Mouse (Mus musculus) limb, embryonic 15.5 days (tissue): Measurements from ENCODE around the gene Pcgf3. TPM values are rescaled to one million over a fixed set of nuclear protein-coding genes. Genes with fewer than 3 reads are reported as not detected.

Source experiments
- ATAC-seq: fragments of 200-750 bp; cut with Nextera tagmentation; 2 replicates; pipeline ENCODE4 v1.8.0; 2017; ENCODE audit warnings: low read depth, moderate TSS enrichment; ENCODE audit not compliant: insufficient number of reproducible peaks, low FRiP score, low TSS enrichment
- H3K27ac ChIP-seq: fragments of 300-500 bp; sonication (generic); 2 replicates; pipeline ENCODE4 v1.5.1; 2015; ENCODE audit warnings: moderate library complexity, mild to moderate bottlenecking, inconsistent platforms
- H3K27me3 ChIP-seq: fragments of 300-500 bp; sonication (generic); 2 replicates; pipeline ENCODE4 v1.6.1; 2015; ENCODE audit warnings: inconsistent platforms
- H3K36me3 ChIP-seq: fragments of 300-500 bp; sonication (generic); 2 replicates; pipeline ENCODE4 v1.6.1; 2015; ENCODE audit warnings: inconsistent platforms
- H3K4me1 ChIP-seq: fragments of 300-500 bp; sonication (generic); 2 replicates; pipeline ENCODE4 v1.6.1; 2015; ENCODE audit warnings: inconsistent platforms
- H3K4me2 ChIP-seq: fragments of 300-500 bp; sonication (generic); 2 replicates; pipeline ENCODE4 v1.6.1; 2015; ENCODE audit warnings: mild to moderate bottlenecking, inconsistent platforms
- H3K4me3 ChIP-seq: fragments of 300-500 bp; sonication (generic); 2 replicates; pipeline ENCODE4 v1.5.1; 2015; ENCODE audit warnings: mild to moderate bottlenecking, inconsistent platforms
- H3K9ac ChIP-seq: fragments of 300-500 bp; sonication (generic); 2 replicates; pipeline ENCODE4 v1.6.1; 2015; ENCODE audit warnings: inconsistent platforms
- H3K9me3 ChIP-seq: fragments of 300-500 bp; sonication (generic); 2 replicates; pipeline ENCODE4 v1.6.1; 2016; ENCODE audit warnings: inconsistent platforms
- WGBS: fragments of 180-500 bp; shearing (Covaris S2); methylation state at CpG from one replicate; pipeline ENCODE4 v1.1.7; 2015; 5-methylcytosine and 5-hydroxymethylcytosine counted together
- polyA plus RNA-seq: library from polyadenylated mRNA; unstranded; fragments of >200 nt; fragmentation: Nextera tagmentation; extraction: Ambion mirVana; gene quantifications from 2 replicates; pipeline ENCODE4 v1.2.1, GENCODE M21; 2015

Pcgf3 gene
- polyA plus RNA-seq: 19.3 and 21.1 TPM in 2 replicates

DNA sequence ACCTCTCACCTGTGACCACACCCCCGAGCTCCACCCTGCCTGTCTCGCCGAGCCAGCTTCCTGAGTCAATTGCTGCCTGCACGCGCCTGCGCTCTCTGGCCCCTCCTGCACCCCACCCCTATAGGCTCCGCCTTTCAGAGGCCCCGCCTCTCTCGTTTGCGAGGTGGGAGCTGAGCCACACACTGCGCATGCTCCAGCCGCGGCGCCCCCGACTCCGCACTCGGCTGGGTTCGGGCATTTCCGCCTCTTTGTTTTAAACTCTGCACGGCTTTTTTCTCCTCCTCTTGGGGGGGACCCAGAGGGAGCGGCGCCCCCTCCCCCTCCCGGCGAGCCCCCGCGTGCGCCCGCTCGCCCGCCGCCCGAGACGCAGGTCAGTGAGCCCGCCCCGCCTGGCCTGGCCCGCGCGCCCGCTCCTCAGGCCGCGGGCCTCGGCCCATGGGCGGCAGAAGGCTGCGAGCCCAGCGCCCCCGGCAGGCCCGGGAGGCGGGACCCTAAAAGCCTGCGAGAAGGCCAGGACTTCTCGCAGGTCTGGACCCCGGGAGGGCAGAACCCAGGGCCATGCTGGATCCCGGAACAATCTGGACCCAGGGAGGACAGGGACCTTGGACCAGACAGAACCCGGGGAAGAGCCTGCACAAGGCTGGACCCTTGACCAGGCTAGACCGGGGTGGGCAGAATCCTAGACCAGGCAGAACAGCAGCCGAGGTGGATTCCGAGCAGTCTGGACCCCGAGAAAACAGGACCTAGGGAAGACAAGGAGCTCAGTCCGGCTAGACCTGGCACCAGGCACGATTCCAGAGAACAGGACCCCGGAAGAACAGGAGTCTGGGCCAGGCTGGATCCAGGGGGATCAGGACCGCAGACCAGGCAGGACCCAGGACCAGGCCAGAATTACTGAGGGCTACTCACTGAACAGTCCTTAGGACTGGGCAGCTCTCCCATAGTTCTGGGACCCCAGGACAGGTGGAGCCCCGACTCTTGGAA, at the start of gene Pcgf3:
Gene Pcgf3 (plus strand): TSS at position 151 of the 984 bp plus-strand sequence.
- peak; percentile 96 for ATAC-seq
- Histone ChIP-seq H3K4me1 (peaks cover 25% of the 10 kb centered on the region), H3K27ac (peak within 1 kb of the TSS; percentile 82), H3K9me3 (no peaks in the 10 kb centered on the region), H3K4me2 (peak within 1 kb of the TSS; percentile 78), H3K9ac (peak within 1 kb of the TSS; percentile 99), H3K36me3 (no peaks in the 10 kb centered on the region), H3K4me3 (peak within 1 kb of the TSS; percentile 95), H3K27me3 (no peaks in the 10 kb centered on the region)
- WGBS: 1% methylated on average over 50 of the region's 62 CpGs

DNA sequence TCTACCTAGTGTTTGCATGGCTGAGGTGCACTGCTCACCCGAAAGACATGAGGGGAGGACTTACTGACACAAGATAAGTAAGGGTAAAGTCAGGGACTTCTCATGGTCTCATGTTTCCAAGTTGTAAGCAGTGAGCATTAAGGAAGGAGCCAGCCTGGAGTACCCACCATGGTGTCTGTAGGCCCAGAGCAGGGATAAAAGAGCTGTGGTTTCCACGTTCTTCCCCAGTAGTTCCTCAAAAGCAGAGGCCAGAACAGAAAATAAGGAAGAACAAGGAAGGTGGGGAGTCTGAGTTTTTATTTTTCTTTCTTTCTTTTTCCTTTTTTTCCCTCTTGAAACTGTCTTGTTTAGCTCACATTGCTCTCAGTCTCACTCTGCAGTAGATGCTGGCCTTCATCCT, 46.3 kb upstream of the Pcgf3 start:
- Histone ChIP-seq H3K9ac (no peak overlapping the region), H3K4me2 (no peak overlapping the region), H3K4me1 (no peaks in the 10 kb centered on the region), H3K27me3 (no peaks in the 10 kb centered on the region), H3K36me3 (no peaks in the 10 kb centered on the region), H3K27ac (no peak overlapping the region), H3K9me3 (no peaks in the 10 kb centered on the region), H3K4me3 (no peak overlapping the region)
- WGBS: 81% methylated on average over 2 of the region's 2 CpGs
- no peak for ATAC-seq

GRCm38 (mm10) chr5:108422741-108423140, 38.3 kb upstream of the Pcgf3 start:
- Histone ChIP-seq H3K27me3 (no peaks in the 10 kb centered on the region), H3K27ac (no peak overlapping the region), H3K9ac (no peak overlapping the region), H3K36me3 (no peaks in the 10 kb centered on the region), H3K9me3 (no peaks in the 10 kb centered on the region), H3K4me2 (no peak overlapping the region), H3K4me1 (no peaks in the 10 kb centered on the region), H3K4me3 (no peak overlapping the region)
- 60% methylated on average over 3 of the region's 3 CpGs for WGBS
- no peak for ATAC-seq

- no peak for ATAC-seq
- H3K9ac ChIP-seq: no peak overlapping the region
- WGBS: 84% methylated on average over 2 of the region's 2 CpGs
- no peaks in the 10 kb centered on the region for H3K9me3 ChIP-seq
- H3K4me2 ChIP-seq: no peak overlapping the region
- no peak overlapping the region for H3K27ac ChIP-seq
- H3K27me3 ChIP-seq: no peaks in the 10 kb centered on the region
- H3K4me1 ChIP-seq: no peaks in the 10 kb centered on the region
- H3K4me3 ChIP-seq: no peak overlapping the region
- H3K36me3 ChIP-seq: no peaks in the 10 kb centered on the region
Measured at GRCm38 (mm10) chr5:108423427-108423826, 37.6 kb upstream of the Pcgf3 start.

- H3K27me3 ChIP-seq: no peaks in the 10 kb centered on the region
- H3K36me3 ChIP-seq: peaks cover 24% of the 10 kb centered on the region
- 48% methylated on average over 1 of the region's 1 CpGs for WGBS
- H3K4me1 ChIP-seq: no peaks in the 10 kb centered on the region
- H3K4me3 ChIP-seq: no peak overlapping the region
- no peaks in the 10 kb centered on the region for H3K9me3 ChIP-seq
- no peak overlapping the region for H3K9ac ChIP-seq
- no peak for ATAC-seq
- no peak overlapping the region for H3K4me2 ChIP-seq
- H3K27ac ChIP-seq: no peak overlapping the region
Measured at GRCm38 (mm10) chr5:108427186-108427585, 33.8 kb upstream of the Pcgf3 start.

DNA sequence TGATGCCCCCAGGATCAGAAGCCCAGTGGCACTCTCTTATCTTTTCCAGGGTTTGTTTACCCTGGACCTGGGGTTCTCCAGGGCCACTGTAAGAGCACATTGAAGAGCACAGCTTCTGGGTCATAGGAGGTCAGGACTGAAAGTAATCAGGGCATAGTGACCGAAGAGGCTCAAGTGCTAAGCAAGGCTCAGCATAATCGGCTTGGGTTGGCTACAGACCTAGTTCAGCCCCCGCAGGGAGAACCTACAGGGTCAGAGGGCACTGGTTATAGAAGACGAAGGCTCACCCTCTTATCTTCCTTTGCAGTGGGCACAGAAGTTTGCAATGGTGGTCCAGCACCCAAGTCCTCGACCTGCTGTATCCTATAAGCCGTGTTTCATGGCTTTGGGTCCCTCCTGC, 29.8 kb upstream of the Pcgf3 start:
- no peak for ATAC-seq
- no peak overlapping the region for H3K9ac ChIP-seq
- no peak overlapping the region for H3K27ac ChIP-seq
- H3K9me3 ChIP-seq: no peaks in the 10 kb centered on the region
- WGBS: 86% methylated on average over 6 of the region's 6 CpGs
- H3K4me1 ChIP-seq: peaks cover 17% of the 10 kb centered on the region
- H3K36me3 ChIP-seq: peaks cover 32% of the 10 kb centered on the region
- no peak overlapping the region for H3K4me2 ChIP-seq
- no peak overlapping the region for H3K4me3 ChIP-seq
- 0 out of 2 replicates have a peak, but pooled peaks cover 5% of the 10 kb centered on the region for H3K27me3 ChIP-seq

DNA sequence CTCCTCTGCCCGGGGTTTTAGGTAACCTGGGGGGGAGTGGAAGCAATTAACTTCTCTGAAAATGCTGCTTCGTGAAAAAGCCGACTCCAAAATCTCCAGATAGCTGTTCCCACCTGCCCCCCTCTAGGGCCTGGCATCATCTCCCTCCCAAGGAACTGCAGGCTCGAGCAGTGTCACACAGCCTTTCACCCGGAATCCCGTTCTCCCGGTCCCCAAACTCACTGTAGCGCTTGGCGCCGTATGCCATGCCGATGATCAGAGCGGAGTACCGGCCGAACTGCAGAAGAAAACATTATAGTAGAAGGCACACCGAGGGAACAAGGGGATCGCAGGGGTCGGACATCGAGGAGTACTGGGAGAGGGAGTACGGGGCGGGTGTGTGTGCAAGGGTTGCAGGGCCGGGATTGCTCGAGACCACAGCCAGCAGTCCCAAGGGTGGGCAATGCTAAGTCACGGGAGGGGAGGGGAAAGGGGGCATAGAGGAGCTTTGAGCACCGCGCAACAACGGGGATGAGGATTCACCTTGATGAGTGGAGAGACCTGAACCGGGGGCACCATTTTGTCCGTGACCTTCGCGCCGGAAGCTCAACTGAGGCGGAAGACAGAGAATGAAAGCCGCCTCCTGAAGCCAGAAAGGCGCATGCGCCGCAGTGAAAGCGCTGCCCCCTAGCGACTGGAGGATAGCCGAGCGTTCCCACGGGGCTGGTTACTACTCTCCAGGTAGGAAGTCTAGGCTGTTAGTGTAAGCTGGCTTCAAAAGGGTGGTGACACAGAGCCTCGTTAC, 27.0 kb upstream of the Pcgf3 start, which contains the start of gene Atp5k:
Gene Atp5k (minus strand): TSS at position 645 of the 784 bp plus-strand sequence.
- H3K36me3 ChIP-seq: peaks cover 32% of the 10 kb centered on the region
- H3K27me3 ChIP-seq: peaks cover 12% of the 10 kb centered on the region; the same call in 1 of the 2 replicates
- H3K9me3 ChIP-seq: no peaks in the 10 kb centered on the region
- peak within 1 kb of the TSS; percentile 87 for H3K9ac ChIP-seq
- peak within 1 kb of the TSS; percentile 75 for H3K4me2 ChIP-seq
- peak within 1 kb of the TSS; percentile 81 for H3K4me3 ChIP-seq
- ATAC-seq: peak; percentile 50
- WGBS: under 1% methylated on average over 42 of the region's 42 CpGs
- H3K4me1 ChIP-seq: peaks cover 17% of the 10 kb centered on the region
- 0 out of 2 replicates have a peak within 1 kb of the TSS, but pooled peaks have one; percentile 11 for H3K27ac ChIP-seq

DNA sequence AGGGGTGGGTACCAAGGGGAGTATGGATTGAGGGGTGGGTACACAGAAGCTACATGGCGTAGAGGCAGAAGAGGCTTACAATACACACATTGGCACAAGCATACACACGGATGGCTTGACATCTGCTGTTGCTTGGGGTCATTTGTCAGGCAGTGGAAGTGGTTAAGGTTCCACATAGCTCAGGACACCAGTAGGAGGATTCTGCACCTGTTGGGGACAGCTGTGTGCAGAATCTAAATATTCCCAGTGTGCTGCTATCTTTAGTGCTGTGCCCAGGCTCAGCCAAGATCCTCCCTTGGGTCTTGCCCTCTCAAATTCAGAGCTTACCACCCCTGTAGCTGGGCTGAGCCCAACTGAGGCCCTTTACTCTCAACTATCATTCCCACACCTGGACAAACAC, 24.9 kb upstream of the Pcgf3 start:
- Histone ChIP-seq H3K36me3 (peaks cover 16% of the 10 kb centered on the region), H3K4me2 (no peak overlapping the region), H3K4me1 (peaks cover 17% of the 10 kb centered on the region), H3K27me3 (peaks cover 12% of the 10 kb centered on the region; the same call in 1 of the 2 replicates), H3K4me3 (no peak overlapping the region), H3K9ac (no peak overlapping the region), H3K27ac (no peak overlapping the region), H3K9me3 (no peaks in the 10 kb centered on the region)
- WGBS: 57% methylated on average over 2 of the region's 2 CpGs
- no peak for ATAC-seq

GRCm38 (mm10) chr5:108446973-108447372, 14.1 kb upstream of the Pcgf3 start:
- Histone ChIP-seq H3K4me3 (no peak overlapping the region), H3K4me1 (peaks cover 13% of the 10 kb centered on the region), H3K27ac (no peak overlapping the region), H3K9me3 (no peaks in the 10 kb centered on the region), H3K9ac (no peak overlapping the region), H3K36me3 (no peaks in the 10 kb centered on the region), H3K27me3 (0 out of 2 replicates have a peak, but pooled peaks cover 5% of the 10 kb centered on the region), H3K4me2 (no peak overlapping the region)
- no peak for ATAC-seq
- WGBS: 83% methylated on average over 3 of the region's 3 CpGs

DNA sequence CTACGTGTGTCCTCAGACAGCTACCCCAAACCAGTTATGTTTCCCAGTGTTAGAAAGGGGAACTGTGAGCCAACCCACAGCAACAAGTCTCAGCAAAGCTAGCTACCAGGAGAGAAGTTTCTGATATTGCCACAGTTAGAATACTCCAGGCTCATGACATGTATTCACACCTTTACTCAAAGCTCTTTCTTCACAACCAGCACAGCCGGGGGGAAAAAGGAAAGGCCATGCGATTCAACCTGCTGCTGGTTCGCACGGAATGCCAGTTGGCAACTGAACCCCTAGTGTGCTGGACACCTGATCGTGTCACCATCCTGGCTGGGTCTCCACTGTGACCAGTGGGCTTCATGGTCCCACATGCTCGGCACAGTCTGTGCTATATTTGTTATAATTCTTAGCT, 13.2 kb upstream of the Pcgf3 start:
- H3K27me3 ChIP-seq: 0 out of 2 replicates have a peak, but pooled peaks cover 5% of the 10 kb centered on the region
- H3K36me3 ChIP-seq: no peaks in the 10 kb centered on the region
- no peak overlapping the region for H3K4me3 ChIP-seq
- no peaks in the 10 kb centered on the region for H3K9me3 ChIP-seq
- peak overlapping the region; percentile 63; the same call in 1 of the 2 replicates for H3K4me2 ChIP-seq
- no peak overlapping the region for H3K27ac ChIP-seq
- peaks cover 13% of the 10 kb centered on the region for H3K4me1 ChIP-seq
- ATAC-seq: no peak
- 77% methylated on average over 7 of the region's 7 CpGs for WGBS
- no peak overlapping the region for H3K9ac ChIP-seq

GRCm38 (mm10) chr5:108448785-108449668, 12.0 kb upstream of the Pcgf3 start, which contains the start of gene Mfsd7a:
Gene Mfsd7a (minus strand): TSS chr5:108448891.
- H3K27ac ChIP-seq: peak within 1 kb of the TSS; percentile 59

More at GRCm38 (mm10) chr5:108448785-108449668, 12.0 kb upstream of the Pcgf3 start, which contains the start of gene Mfsd7a:
- Histone ChIP-seq H3K4me3 (peak within 1 kb of the TSS; percentile 42), H3K4me1 (peaks cover 13% of the 10 kb centered on the region), H3K36me3 (no peaks in the 10 kb centered on the region), H3K4me2 (peak within 1 kb of the TSS; percentile 63), H3K9me3 (no peaks in the 10 kb centered on the region), H3K9ac (no peak within 1 kb of the TSS), H3K27me3 (0 out of 2 replicates have a peak, but pooled peaks cover 5% of the 10 kb centered on the region)
- ATAC-seq: peak; percentile 83; the same call in 1 of the 2 replicates
- WGBS: 10% methylated on average over 24 of the region's 24 CpGs
